Mouse (Mus musculus): ENCODE measurements around the gene Ccdc7a. TPM values are rescaled to one million over a fixed set of nuclear protein-coding genes. Genes with fewer than 3 reads are reported as not detected.

Gene Ccdc7a
- not detected for total RNA-seq (2023)

GRCm38 (mm10) chr8:129065417-129065816 lies at the start of gene Ccdc7a:
TSS of gene Ccdc7a (minus strand) at chr8:129065517.

GRCm38 (mm10) chr8:129066834-129067233 lies 1.5 kb upstream of the Ccdc7a start, which contains the start of gene Ccdc7b:
TSS of gene Ccdc7b (plus strand) at chr8:129067134.

GRCm38 (mm10) chr8:128798594-128798993 lies 266.7 kb downstream of the Ccdc7a start, which contains the start of gene Gm3952:
TSS of gene Gm3952 (minus strand) at chr8:128798694.

GRCm38 (mm10) chr8:128685507-128686428 lies 379.5 kb downstream of the Ccdc7a start, which contains the start of gene Itgb1:
TSS of gene Itgb1 (plus strand) at chr8:128685654.

Other genes starting within 250 kb of the Ccdc7a start
- not detected for gene Ccdc7b, start 1.6 kb upstream of the Ccdc7a start, total RNA-seq (2023)
- not detected for gene Gm10999, start 66.1 kb upstream of the Ccdc7a start, total RNA-seq (2023)
- 11.6 TPM for gene 2610044O15Rik8, start 168.9 kb upstream of the Ccdc7a start, total RNA-seq (2023)